Mouse (Mus musculus) heart, postnatal 0 days (tissue): Measurements from ENCODE around the gene Qrich1.

ENCODE experiments used
- CTCF ChIP-seq: IDR thresholded peaks from 2 replicates; pipeline ENCODE4 v1.5.1; 2016; ENCODE audit warnings: antibody characterized with exemption, control low read depth, low read depth
- EP300 ChIP-seq: IDR thresholded peaks from 2 replicates; pipeline ENCODE4 v1.6.1; 2016; ENCODE audit warnings: antibody characterized with exemption, low read depth

DNA sequence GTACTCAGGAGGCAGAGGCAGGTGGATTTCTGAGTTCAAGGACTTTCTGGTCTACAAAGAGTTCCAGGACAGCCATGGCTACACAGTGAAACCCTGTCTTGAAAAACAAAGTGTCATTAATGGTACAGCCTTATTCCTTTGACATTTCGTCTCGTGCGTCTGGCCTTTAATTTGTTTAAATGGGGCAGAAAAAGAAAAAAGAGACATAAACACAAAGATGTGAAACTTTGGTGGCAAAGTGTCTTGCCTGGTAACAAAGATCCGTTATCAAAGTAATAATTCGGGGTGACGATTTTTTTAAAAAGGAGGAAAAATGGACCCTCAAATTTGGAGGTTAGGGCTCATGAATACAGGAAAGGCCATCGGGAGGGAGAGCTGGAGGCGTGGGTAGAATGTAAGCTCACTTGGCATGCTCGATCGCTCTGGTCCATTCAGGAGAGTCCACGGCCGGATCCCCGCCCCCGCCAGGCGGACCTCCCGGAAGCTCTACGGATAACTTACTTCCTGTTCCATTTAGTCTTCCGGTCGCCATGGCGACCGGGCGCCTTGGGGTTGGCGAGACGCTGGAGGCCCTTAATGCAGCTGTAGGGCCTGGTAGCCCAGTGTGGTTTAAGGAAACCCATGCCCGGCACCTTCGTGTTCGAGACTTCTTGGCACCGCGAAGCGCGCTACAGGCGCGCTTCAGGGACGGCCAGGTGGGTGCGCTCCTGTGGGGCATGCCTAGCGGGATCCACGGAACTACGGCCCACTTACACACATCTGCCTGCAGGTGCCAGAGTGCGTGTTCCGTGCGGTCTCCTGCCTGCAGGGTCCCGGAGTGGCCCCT lies 53.0 kb downstream of the Qrich1 start, which contains the start of gene Dalrd3:
- TF ChIP-seq EP300 (no peak), CTCF (no peak)
